Mouse (Mus musculus): Measurements from ENCODE around the gene Clgn. TPM values are rescaled to one million over a fixed set of nuclear protein-coding genes. Genes with fewer than 3 reads are reported as not detected.

Clgn gene
- polyA plus RNA-seq, 2 experiments, result 0.26 to 0.39 TPM

GRCm38 (mm10) chr8:83363156-83363769 is 26.4 kb upstream of the Clgn start:
- TF ChIP-seq EP300 (IDR thresholded peaks at IDR 0.05; ENCODE audit: low read depth) (no peak), CTCF (IDR thresholded peaks at IDR 0.05; ENCODE audit: low read depth) (no peak)
- DNase-seq (ENCODE audit: low read depth in 3 of 3, low spot score in 3 of 3), result no peak
- H3K9me3 ChIP-seq (ENCODE audit: control insufficient read depth, low read length), result no peaks in the 10 kb centered on the region
- no peak overlapping the region for H3K27ac ChIP-seq
- no peak overlapping the region for H3K4me2 ChIP-seq (ENCODE audit: low read depth)
- H3K4me3 ChIP-seq (ENCODE audit: insufficient read depth in 1 of 2, low read depth in 2 of 2, low read length in 2 of 2), result no peak overlapping the region
- no peak for ATAC-seq (ENCODE audit: insufficient read depth)
- no peaks in the 10 kb centered on the region for H3K27me3 ChIP-seq (ENCODE audit: control insufficient read depth, insufficient read depth, low read length)
- no peaks in the 10 kb centered on the region for H3K4me1 ChIP-seq (replicated peaks; ENCODE audit: control insufficient read depth in 2 of 2, insufficient read depth in 2 of 2, low read length in 1 of 2)
- H3K36me3 ChIP-seq (replicated peaks; ENCODE audit: control insufficient read depth, insufficient read depth, low read depth), result no peaks in the 10 kb centered on the region
- no peak overlapping the region for H3K9ac ChIP-seq (replicated peaks)
- WGBS (ENCODE audit: insufficient replicate concordance), result 57% methylated on average over 7 of the region's 7 CpGs

DNA sequence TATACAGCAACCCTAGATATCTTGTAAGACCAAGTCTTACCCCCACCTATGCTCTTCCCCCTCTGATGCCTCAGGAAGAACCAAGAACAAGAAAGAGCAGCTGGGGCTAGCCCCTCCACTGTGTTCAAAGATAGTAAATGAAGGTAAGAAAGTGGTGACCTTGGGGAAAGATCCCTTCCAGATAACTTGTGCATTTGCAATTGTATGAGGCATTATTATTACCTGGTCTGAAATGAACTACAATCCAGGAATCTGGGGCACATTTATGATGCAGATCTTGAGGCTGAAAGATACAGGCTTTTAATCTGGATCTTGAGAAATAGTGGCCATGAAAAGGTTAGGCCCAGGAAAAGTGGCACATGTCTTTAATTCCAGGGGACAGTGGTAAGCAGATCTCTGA is 12.4 kb upstream of the Clgn start:
- no peak overlapping the region for H3K9ac ChIP-seq (replicated peaks)
- H3K4me3 ChIP-seq (ENCODE audit: insufficient read depth in 1 of 2, low read depth in 2 of 2, low read length in 2 of 2), result no peak overlapping the region
- no peak overlapping the region for H3K4me2 ChIP-seq (ENCODE audit: low read depth)
- H3K4me1 ChIP-seq (replicated peaks; ENCODE audit: control insufficient read depth in 2 of 2, insufficient read depth in 2 of 2, low read length in 1 of 2), result peaks cover 2 to 3% of the 10 kb centered on the region in 2 experiments; a peak in 2 of 4 replicates
- TF ChIP-seq CTCF (IDR thresholded peaks at IDR 0.05; ENCODE audit: low read depth) (no peak), EP300 (IDR thresholded peaks at IDR 0.05; ENCODE audit: low read depth) (no peak)
- H3K9me3 ChIP-seq (ENCODE audit: control insufficient read depth, low read length), result no peaks in the 10 kb centered on the region
- DNase-seq (ENCODE audit: low read depth in 3 of 3, low spot score in 3 of 3) (no peak), ATAC-seq (ENCODE audit: insufficient read depth) (no peak)
- H3K36me3 ChIP-seq (replicated peaks; ENCODE audit: control insufficient read depth, insufficient read depth, low read depth), result no peaks in the 10 kb centered on the region
- H3K27ac ChIP-seq, result no peak overlapping the region
- no peaks in the 10 kb centered on the region for H3K27me3 ChIP-seq (ENCODE audit: control insufficient read depth, insufficient read depth, low read length)

DNA sequence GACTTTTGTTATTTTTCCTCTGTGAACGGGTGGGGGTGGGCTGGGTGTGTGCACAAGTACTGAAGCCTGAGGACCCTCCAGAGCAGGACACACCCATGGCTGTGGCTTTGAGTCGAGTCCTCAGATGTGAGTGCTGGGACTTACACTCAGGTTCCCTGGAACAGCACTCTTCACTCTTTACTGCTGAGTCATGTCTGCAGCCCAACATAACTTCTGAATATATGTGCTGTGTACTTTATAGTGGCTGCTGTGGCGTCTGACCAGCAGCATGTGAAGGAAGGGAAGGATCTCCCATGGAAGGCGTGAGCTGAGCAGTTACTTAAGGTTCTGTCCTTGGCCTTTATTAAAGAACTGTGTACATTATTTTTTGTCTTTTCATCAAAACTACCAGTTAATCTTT is 9.5 kb upstream of the Clgn start:
- Histone ChIP-seq H3K36me3 (replicated peaks; ENCODE audit: control insufficient read depth, insufficient read depth, low read depth) (no peaks in the 10 kb centered on the region), H3K27ac (no peak overlapping the region), H3K4me1 (replicated peaks; ENCODE audit: control insufficient read depth in 2 of 2, insufficient read depth in 2 of 2, low read length in 1 of 2) (peaks cover 2 to 3% of the 10 kb centered on the region in 2 experiments; a peak in 2 of 4 replicates), H3K9me3 (ENCODE audit: control insufficient read depth, low read length) (no peaks in the 10 kb centered on the region), H3K4me2 (ENCODE audit: low read depth) (no peak overlapping the region), H3K27me3 (ENCODE audit: control insufficient read depth, insufficient read depth, low read length) (no peaks in the 10 kb centered on the region), H3K4me3 (ENCODE audit: insufficient read depth in 1 of 2, low read depth in 2 of 2, low read length in 2 of 2) (no peak overlapping the region), H3K9ac (replicated peaks) (no peak overlapping the region)
- ATAC-seq (ENCODE audit: insufficient read depth) (no peak), DNase-seq (ENCODE audit: low read depth in 3 of 3, low spot score in 3 of 3) (no peak)
- 28% methylated on average over 4 of the region's 4 CpGs for WGBS (ENCODE audit: insufficient replicate concordance)
- TF ChIP-seq EP300 (IDR thresholded peaks at IDR 0.05; ENCODE audit: low read depth) (no peak), CTCF (IDR thresholded peaks at IDR 0.05; ENCODE audit: low read depth) (no peak)

DNA sequence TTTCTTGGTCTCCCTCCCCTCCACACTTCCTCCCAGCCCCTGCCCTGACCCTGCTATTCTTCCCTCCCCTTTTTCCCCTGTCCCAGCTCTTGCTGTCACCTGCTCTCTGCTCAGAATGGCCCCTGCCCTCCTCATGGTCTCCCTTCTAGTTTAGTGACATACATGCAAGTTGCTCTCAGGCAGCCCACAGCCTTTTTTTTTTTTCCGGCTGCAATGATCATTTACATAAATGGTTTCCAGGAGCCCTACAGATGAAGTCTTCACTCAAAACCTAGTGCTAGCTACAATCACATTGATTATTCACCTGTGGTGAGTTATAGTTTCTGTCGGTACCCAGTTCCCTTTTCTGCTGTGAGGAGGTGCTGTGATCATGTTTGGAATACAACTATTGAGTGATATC is 8.7 kb upstream of the Clgn start:
- Histone ChIP-seq H3K4me1 (replicated peaks; ENCODE audit: control insufficient read depth in 2 of 2, insufficient read depth in 2 of 2, low read length in 1 of 2) (peaks cover 2 to 3% of the 10 kb centered on the region in 2 experiments; a peak in 2 of 4 replicates), H3K36me3 (replicated peaks; ENCODE audit: control insufficient read depth, insufficient read depth, low read depth) (no peaks in the 10 kb centered on the region), H3K9ac (replicated peaks) (no peak overlapping the region), H3K4me2 (ENCODE audit: low read depth) (no peak overlapping the region), H3K27ac (no peak overlapping the region), H3K4me3 (ENCODE audit: insufficient read depth in 1 of 2, low read depth in 2 of 2, low read length in 2 of 2) (no peak overlapping the region), H3K9me3 (ENCODE audit: control insufficient read depth, low read length) (no peaks in the 10 kb centered on the region), H3K27me3 (ENCODE audit: control insufficient read depth, insufficient read depth, low read length) (no peaks in the 10 kb centered on the region)
- 68% methylated on average over 2 of the region's 2 CpGs for WGBS (ENCODE audit: insufficient replicate concordance)
- TF ChIP-seq CTCF (IDR thresholded peaks at IDR 0.05; ENCODE audit: low read depth) (no peak), EP300 (IDR thresholded peaks at IDR 0.05; ENCODE audit: low read depth) (no peak)
- ATAC-seq (ENCODE audit: insufficient read depth) (no peak), DNase-seq (ENCODE audit: low read depth in 3 of 3, low spot score in 3 of 3) (no peak)

GRCm38 (mm10) chr8:83382850-83383249 is 6.8 kb upstream of the Clgn start:
- H3K4me1 ChIP-seq (replicated peaks; ENCODE audit: control insufficient read depth in 2 of 2, insufficient read depth in 2 of 2, low read length in 1 of 2), result peaks cover 2 to 3% of the 10 kb centered on the region in 2 experiments; a peak in 2 of 4 replicates
- DNase-seq (ENCODE audit: low read depth in 3 of 3, low spot score in 3 of 3) (no peak), ATAC-seq (ENCODE audit: insufficient read depth) (no peak)
- TF ChIP-seq EP300 (IDR thresholded peaks at IDR 0.05; ENCODE audit: low read depth) (no peak), CTCF (IDR thresholded peaks at IDR 0.05; ENCODE audit: low read depth) (no peak)
- H3K27ac ChIP-seq, result no peak overlapping the region
- no peaks in the 10 kb centered on the region for H3K9me3 ChIP-seq (ENCODE audit: control insufficient read depth, low read length)
- H3K4me3 ChIP-seq (ENCODE audit: insufficient read depth in 1 of 2, low read depth in 2 of 2, low read length in 2 of 2), result no peak overlapping the region
- WGBS (ENCODE audit: insufficient replicate concordance), result 9% methylated on average over 2 of the region's 2 CpGs
- H3K36me3 ChIP-seq (replicated peaks; ENCODE audit: control insufficient read depth, insufficient read depth, low read depth), result no peaks in the 10 kb centered on the region
- H3K27me3 ChIP-seq (ENCODE audit: control insufficient read depth, insufficient read depth, low read length), result peaks cover 3% of the 10 kb centered on the region; the same call in 1 of the 2 replicates
- no peak overlapping the region for H3K4me2 ChIP-seq (ENCODE audit: low read depth)
- H3K9ac ChIP-seq (replicated peaks), result no peak overlapping the region

Data from liver, embryonic 14.5 days (tissue).